Mouse (Mus musculus): ENCODE data around the gene Cd4.
A peak's percentile ranks its signal among the peaks of the same experiment; 100 is the strongest.

Cd4 gene

GRCm38 (mm10) chr6:124883351-124883750 is 4.7 kb downstream of the Cd4 start:
- no peak for DNase-seq

- DNase-seq: no peak
These were observed 6.2 kb downstream of the Cd4 start for GRCm38 (mm10) chr6:124881821-124882220.

- DNase-seq: no peak
These were observed 8.6 kb downstream of the Cd4 start for GRCm38 (mm10) chr6:124879390-124879789.

GRCm38 (mm10) chr6:124874348-124874747 is 13.7 kb downstream of the Cd4 start:
- DNase-seq: no peak

GRCm38 (mm10) chr6:124866560-124866959 is 21.5 kb downstream of the Cd4 start:
- no peak for DNase-seq

GRCm38 (mm10) chr6:124865766-124866362 is 22.2 kb downstream of the Cd4 start:
- DNase-seq: no peak

GRCm38 (mm10) chr6:124863658-124864298 is 24.2 kb downstream of the Cd4 start, which contains the start of gene Gpr162:
Gene Gpr162 (minus strand): TSS chr6:124863983.
- peak; percentile 82 for DNase-seq

GRCm38 (mm10) chr6:124863125-124863657 is 24.8 kb downstream of the Cd4 start:
- no peak for DNase-seq

GRCm38 (mm10) chr6:124862406-124863124 is 25.5 kb downstream of the Cd4 start:
- DNase-seq: no peak

- DNase-seq: no peak
These were observed 26.2 kb downstream of the Cd4 start for GRCm38 (mm10) chr6:124861802-124862201.

GRCm38 (mm10) chr6:124861266-124861665 is 26.8 kb downstream of the Cd4 start:
- DNase-seq: no peak

GRCm38 (mm10) chr6:124860511-124860910 is 27.5 kb downstream of the Cd4 start:
- no peak for DNase-seq

- peak; percentile 93 for DNase-seq
These were observed 28.3 kb downstream of the Cd4 start for GRCm38 (mm10) chr6:124859725-124860124.

- peak; percentile 14 for DNase-seq
These were observed 29.3 kb downstream of the Cd4 start for GRCm38 (mm10) chr6:124858561-124859318.

GRCm38 (mm10) chr6:124857840-124858530 is 30.0 kb downstream of the Cd4 start:
- DNase-seq: peak; percentile 10

GRCm38 (mm10) chr6:124856916-124857839 is 30.8 kb downstream of the Cd4 start, which contains the start of gene P3h3:
Gene P3h3 (minus strand): TSS chr6:124857752.
- DNase-seq: peak; percentile 88

GRCm38 (mm10) chr6:124856321-124856720 is 31.7 kb downstream of the Cd4 start:
- DNase-seq: peak; percentile 28

GRCm38 (mm10) chr6:124854647-124855046 is 33.4 kb downstream of the Cd4 start:
- DNase-seq: peak; percentile 10

GRCm38 (mm10) chr6:124850535-124850934 is 37.5 kb downstream of the Cd4 start:
- no peak for DNase-seq

GRCm38 (mm10) chr6:124847305-124847704 is 40.7 kb downstream of the Cd4 start:
- DNase-seq: peak; percentile 94

All from kidney, postnatal 10 days (tissue).